Mouse (Mus musculus) cortical plate, adult 2 months (tissue): ENCODE data around the gene Gm7029. TPM values are rescaled to one million over a fixed set of nuclear protein-coding genes. Genes with fewer than 3 reads are reported as not detected.
A peak's percentile ranks its signal among the peaks of the same experiment; 100 is the strongest.
"Not testable (repeated sequence)": the region's sequence is repeated elsewhere in the genome, so short reads cannot be mapped to it uniquely, and the experiment has no call there.

Experiments used
- H3K27ac ChIP-seq: fragments of 200-500 bp; 2 replicates; pipeline ENCODE4 v1.5.1; 2012; ENCODE audit warnings: low read length, control low read depth, inconsistent platforms; ENCODE audit not compliant: insufficient read depth
- H3K4me1 ChIP-seq: fragments of 200-500 bp; 2 replicates; pipeline ENCODE4 v1.6.1; 2011; ENCODE audit warnings: low read length; ENCODE audit not compliant: control insufficient read depth, insufficient read depth
- H3K4me3 ChIP-seq: fragments of 200-500 bp; 2 replicates; pipeline ENCODE4 v1.5.1; 2011; ENCODE audit warnings: mild to moderate bottlenecking, low read length, control low read depth; ENCODE audit not compliant: insufficient read depth
- CTCF ChIP-seq: fragments of 200-500 bp; IDR thresholded peaks from 2 replicates; pipeline ENCODE4 v1.5.1; 2011; ENCODE audit warnings: mild to moderate bottlenecking, control low read depth, low read length; ENCODE audit not compliant: insufficient read depth; ENCODE audit errors: extremely low read depth
- POLR2A ChIP-seq: fragments of 200-500 bp; IDR thresholded peaks from 2 replicates; pipeline ENCODE4 v1.6.1; 2011; ENCODE audit warnings: mild to moderate bottlenecking, low read length, control low read depth; ENCODE audit not compliant: insufficient read depth; ENCODE audit errors: extremely low read depth
- polyA plus RNA-seq: library from polyadenylated mRNA; depleted of rRNA; stranded (reverse); fragments of >200 nt; gene quantifications from 2 replicates; pipeline ENCODE4 v1.2.3, GENCODE M21; 2012

Gene Gm7029
- polyA plus RNA-seq, 1 experiment, result not detected

- Histone ChIP-seq H3K4me1 (no peaks in the 10 kb centered on the region), H3K27ac (no peak overlapping the region), H3K4me3 (no peak overlapping the region)
- TF ChIP-seq POLR2A, result no peak
- TF ChIP-seq CTCF, result no peak
These were observed 18.8 kb downstream of the Gm7029 start for GRCm38 (mm10) chr17:33892429-33892828.

- not testable (repeated sequence) for H3K4me3 ChIP-seq, H3K4me1 ChIP-seq, H3K27ac ChIP-seq
These were observed 19.4 kb downstream of the Gm7029 start for GRCm38 (mm10) chr17:33893011-33893410.

DNA sequence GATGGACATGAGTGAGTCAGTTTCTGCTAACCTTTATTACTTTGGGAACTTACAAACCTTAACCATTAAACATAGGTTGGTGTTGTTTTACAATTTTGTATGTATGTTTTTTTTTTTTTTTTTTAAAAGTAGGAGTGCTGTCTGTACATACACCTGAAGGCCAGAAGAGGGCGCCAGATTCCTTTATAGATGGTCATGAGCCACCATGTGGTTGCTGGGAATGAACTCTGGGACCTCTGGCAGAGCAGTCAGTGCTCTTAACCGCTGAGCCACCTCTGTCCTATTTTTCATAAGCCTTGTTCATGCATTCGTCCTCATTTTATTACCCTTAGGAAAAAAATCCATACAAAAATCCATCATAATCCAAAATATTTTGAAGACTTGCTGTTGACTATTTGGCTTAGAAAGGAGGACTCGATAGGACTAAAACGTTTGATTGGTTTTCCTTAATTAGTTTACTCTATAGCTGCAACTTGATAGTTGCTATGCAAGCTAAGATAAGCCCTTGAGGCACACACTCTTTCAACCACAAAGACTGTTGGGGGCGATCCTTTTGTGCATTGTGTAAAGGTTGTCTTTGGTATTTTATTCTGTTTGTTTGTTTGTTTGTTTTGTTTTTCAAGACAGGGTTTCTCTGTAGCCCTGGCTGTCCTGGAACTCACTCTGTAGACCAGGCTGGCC, 23.6 kb downstream of the Gm7029 start:
- H3K27ac ChIP-seq, result no peak overlapping the region
- TF ChIP-seq CTCF (peak; percentile 49), POLR2A (no peak)
- H3K4me3 ChIP-seq, result no peak overlapping the region
- H3K4me1 ChIP-seq, result no peaks in the 10 kb centered on the region

DNA sequence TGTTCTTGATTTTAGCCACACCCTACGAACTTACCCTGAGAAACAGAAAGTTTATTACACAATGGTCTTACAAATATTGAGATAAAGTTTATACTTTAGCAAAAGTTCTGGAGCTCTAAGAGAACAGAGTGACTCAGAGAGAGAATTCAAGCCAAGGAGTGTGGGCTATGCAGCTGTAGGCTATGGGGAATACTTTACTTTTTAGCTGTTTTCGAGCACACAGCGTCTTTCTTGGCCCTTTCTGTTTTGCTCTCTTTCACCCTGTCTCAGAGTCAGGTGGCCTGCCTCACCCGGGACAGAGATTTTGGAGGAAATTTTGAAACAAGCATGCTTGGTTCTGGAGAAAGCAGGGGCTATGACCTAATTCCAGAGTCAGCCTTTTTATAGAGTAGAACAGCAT, 24.6 kb downstream of the Gm7029 start:
- H3K4me3 ChIP-seq, H3K27ac ChIP-seq, H3K4me1 ChIP-seq: not testable (repeated sequence)

GRCm38 (mm10) chr17:33899642-33900041, 26.0 kb downstream of the Gm7029 start:
- H3K4me1 ChIP-seq, result no peaks in the 10 kb centered on the region
- no peak overlapping the region for H3K27ac ChIP-seq
- no peak for TF ChIP-seq CTCF
- no peak for TF ChIP-seq POLR2A
- H3K4me3 ChIP-seq, result no peak overlapping the region

GRCm38 (mm10) chr17:33900281-33900988, 26.8 kb downstream of the Gm7029 start:
- Histone ChIP-seq H3K4me3 (no peak overlapping the region), H3K27ac (no peak overlapping the region), H3K4me1 (no peaks in the 10 kb centered on the region)
- TF ChIP-seq CTCF (no peak), POLR2A (no peak)

DNA sequence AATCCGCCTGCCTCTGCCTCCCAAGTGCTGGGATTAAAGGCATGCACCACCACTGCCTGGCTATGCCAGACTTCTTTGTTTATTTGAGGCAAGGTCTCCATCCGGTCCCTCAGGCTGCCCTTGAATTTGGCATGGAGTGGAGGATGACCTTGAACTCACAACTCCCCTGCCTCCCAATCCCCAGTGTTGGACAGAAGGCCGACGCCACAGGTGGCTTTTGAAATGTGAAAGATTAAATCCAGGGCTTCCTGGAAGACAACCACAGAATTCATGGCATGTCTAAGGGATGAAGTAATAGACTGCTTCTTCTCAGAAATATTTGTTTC, 27.3 kb downstream of the Gm7029 start:
- no peaks in the 10 kb centered on the region for H3K4me1 ChIP-seq
- TF ChIP-seq CTCF (no peak), POLR2A (no peak)

DNA sequence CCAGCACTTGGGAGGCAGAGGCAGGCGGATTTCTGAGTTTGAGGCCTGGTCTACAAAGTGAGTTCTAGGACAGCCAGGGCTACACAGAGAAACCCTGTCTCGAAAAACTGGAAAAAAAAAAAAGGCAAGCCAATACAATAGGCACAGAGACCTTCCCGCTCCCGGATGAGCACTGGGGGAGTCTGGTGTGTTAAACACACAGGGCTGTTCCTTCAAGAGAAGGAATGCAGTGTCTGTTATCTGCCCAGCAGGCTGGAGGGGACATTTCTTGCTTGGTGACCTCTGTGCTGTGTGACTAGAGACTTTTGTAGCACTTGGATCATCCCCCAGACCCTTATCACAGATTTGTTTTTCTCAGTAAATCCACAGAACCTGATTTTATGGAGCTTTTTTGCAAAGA, 28.0 kb downstream of the Gm7029 start:
- Histone ChIP-seq H3K27ac (no peak overlapping the region), H3K4me3 (no peak overlapping the region), H3K4me1 (no peaks in the 10 kb centered on the region)
- TF ChIP-seq CTCF (no peak), POLR2A (no peak)

More for the DNA sequence above, 27.3 kb downstream of the Gm7029 start:
- no peak overlapping the region for H3K27ac ChIP-seq
- no peak overlapping the region for H3K4me3 ChIP-seq

- no peak overlapping the region for H3K4me3 ChIP-seq
- TF ChIP-seq POLR2A, result no peak
- no peak for TF ChIP-seq CTCF
- no peak overlapping the region for H3K27ac ChIP-seq
- H3K4me1 ChIP-seq, result no peaks in the 10 kb centered on the region
These were observed 28.4 kb downstream of the Gm7029 start for GRCm38 (mm10) chr17:33902079-33902478.

- H3K27ac ChIP-seq, result no peak overlapping the region
- H3K4me3 ChIP-seq, result no peak overlapping the region
- no peaks in the 10 kb centered on the region for H3K4me1 ChIP-seq
- TF ChIP-seq CTCF, result no peak
- TF ChIP-seq POLR2A, result no peak
These were observed 28.9 kb downstream of the Gm7029 start for GRCm38 (mm10) chr17:33902491-33902890.

DNA sequence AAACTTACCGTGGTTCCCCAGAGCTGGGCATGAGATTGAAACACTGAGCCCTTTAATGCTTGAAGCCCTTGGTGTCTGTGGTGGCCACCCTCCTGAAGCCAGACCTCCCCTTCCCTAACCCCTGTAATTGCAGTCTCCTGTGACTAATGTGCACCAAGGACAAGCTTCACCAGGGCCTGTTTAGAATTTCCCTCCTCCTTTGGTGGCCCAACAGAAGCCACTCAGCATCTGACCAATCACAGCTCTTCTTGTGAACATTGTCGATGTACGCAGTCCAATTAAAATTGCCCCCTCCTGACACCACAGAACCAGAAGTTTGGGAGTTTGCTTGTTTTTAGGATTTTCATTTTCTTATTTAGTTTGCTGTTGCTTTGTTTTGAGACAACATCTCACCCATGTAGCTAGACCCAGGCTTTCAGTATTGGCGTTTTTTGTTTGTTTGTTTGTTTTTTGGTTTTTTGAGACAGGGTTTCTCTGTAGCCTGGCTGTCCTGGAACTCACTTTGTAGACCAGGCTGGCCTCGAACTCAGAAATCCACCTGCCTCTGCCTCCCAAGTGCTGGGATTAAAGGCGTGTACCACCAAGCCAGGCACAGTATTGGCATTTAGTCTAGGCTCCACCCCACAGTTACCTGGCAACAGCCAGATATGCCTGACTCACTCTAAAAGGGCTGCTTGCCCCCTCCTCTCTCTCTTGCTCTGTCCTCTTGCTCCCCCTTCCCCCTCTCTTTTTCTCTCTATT, 30.4 kb downstream of the Gm7029 start:
- not testable (repeated sequence) for H3K4me3 ChIP-seq, H3K27ac ChIP-seq, H3K4me1 ChIP-seq

- not testable (repeated sequence) for H3K27ac ChIP-seq, H3K4me3 ChIP-seq, H3K4me1 ChIP-seq
These were observed 31.2 kb downstream of the Gm7029 start, which contains the start of gene Platr17 for GRCm38 (mm10) chr17:33904835-33905234. Platr17 (plus strand) TSS chr17:33905135.
